Mouse (Mus musculus) forebrain, embryonic 12.5 days (tissue): ENCODE results near the gene Nol3. TPM values are rescaled to one million over a fixed set of nuclear protein-coding genes. Genes with fewer than 3 reads are reported as not detected.

ENCODE experiments used
- ATAC-seq: fragments of 200-750 bp; cut with Nextera tagmentation; 2 replicates; pipeline ENCODE4 v1.8.0; 2017; ENCODE audit warnings: moderate TSS enrichment; ENCODE audit not compliant: low FRiP score
- H3K27ac ChIP-seq: fragments of 300-500 bp; sonication (generic); 2 replicates; pipeline ENCODE4 v1.5.1; 2016; ENCODE audit warnings: mild to moderate bottlenecking
- H3K27me3 ChIP-seq: fragments of 300-500 bp; sonication (generic); 2 replicates; pipeline ENCODE4 v1.6.1; 2016; ENCODE audit warnings: mild to moderate bottlenecking
- H3K36me3 ChIP-seq: fragments of 300-500 bp; sonication (generic); replicated peaks from 2 replicates; pipeline ENCODE4 v1.6.1; 2016; ENCODE audit warnings: mild to moderate bottlenecking
- H3K4me1 ChIP-seq: fragments of 300-500 bp; sonication (generic); 2 replicates; pipeline ENCODE4 v1.6.1; 2016
- H3K4me2 ChIP-seq: fragments of 300-500 bp; sonication (generic); 2 replicates; pipeline ENCODE4 v1.6.1; 2016; ENCODE audit warnings: mild to moderate bottlenecking, moderate library complexity
- H3K4me3 ChIP-seq: fragments of 300-500 bp; sonication (generic); replicated peaks from 2 replicates; pipeline ENCODE4 v1.5.1; 2016; ENCODE audit warnings: mild to moderate bottlenecking
- H3K9ac ChIP-seq: fragments of 300-500 bp; sonication (generic); 2 replicates; pipeline ENCODE4 v1.6.1; 2016; ENCODE audit warnings: mild to moderate bottlenecking
- H3K9me3 ChIP-seq: fragments of 300-500 bp; sonication (generic); 2 replicates; pipeline ENCODE4 v1.6.1; 2016
- WGBS: fragments of 180-500 bp; shearing (Covaris S2); methylation state at CpG from one replicate; pipeline ENCODE4 v1.1.7; 2016; 5-methylcytosine and 5-hydroxymethylcytosine counted together
- polyA plus RNA-seq: library from polyadenylated mRNA; unstranded; fragments of >200 nt; fragmentation: Nextera tagmentation; extraction: Ambion mirVana; gene quantifications from 2 replicates; pipeline ENCODE4 v1.2.1, GENCODE M21; 2016

Gene Nol3
- polyA plus RNA-seq, 1 experiment from 2014 or later, result 3.3 TPM

GRCm38 (mm10) chr8:105307670-105308069 is 31.7 kb downstream of the Nol3 start:
- Histone ChIP-seq H3K9me3 (no peaks in the 10 kb centered on the region), H3K27ac (no peak overlapping the region), H3K36me3 (peaks cover 82% of the 10 kb centered on the region), H3K4me1 (peaks cover 21% of the 10 kb centered on the region), H3K27me3 (no peaks in the 10 kb centered on the region), H3K4me3 (no peak overlapping the region), H3K4me2 (no peak overlapping the region), H3K9ac (no peak overlapping the region)
- 93% methylated on average over 13 of the region's 13 CpGs for WGBS
- no peak for ATAC-seq

- no peak for ATAC-seq
- 93% methylated on average over 10 of the region's 10 CpGs for WGBS
- Histone ChIP-seq H3K36me3 (peaks cover 84% of the 10 kb centered on the region), H3K27me3 (no peaks in the 10 kb centered on the region), H3K9ac (no peak overlapping the region), H3K4me3 (no peak overlapping the region), H3K4me1 (peaks cover 21% of the 10 kb centered on the region), H3K27ac (no peak overlapping the region), H3K9me3 (no peaks in the 10 kb centered on the region), H3K4me2 (no peak overlapping the region)
Observed at GRCm38 (mm10) chr8:105308428-105308827, 32.5 kb downstream of the Nol3 start.

DNA sequence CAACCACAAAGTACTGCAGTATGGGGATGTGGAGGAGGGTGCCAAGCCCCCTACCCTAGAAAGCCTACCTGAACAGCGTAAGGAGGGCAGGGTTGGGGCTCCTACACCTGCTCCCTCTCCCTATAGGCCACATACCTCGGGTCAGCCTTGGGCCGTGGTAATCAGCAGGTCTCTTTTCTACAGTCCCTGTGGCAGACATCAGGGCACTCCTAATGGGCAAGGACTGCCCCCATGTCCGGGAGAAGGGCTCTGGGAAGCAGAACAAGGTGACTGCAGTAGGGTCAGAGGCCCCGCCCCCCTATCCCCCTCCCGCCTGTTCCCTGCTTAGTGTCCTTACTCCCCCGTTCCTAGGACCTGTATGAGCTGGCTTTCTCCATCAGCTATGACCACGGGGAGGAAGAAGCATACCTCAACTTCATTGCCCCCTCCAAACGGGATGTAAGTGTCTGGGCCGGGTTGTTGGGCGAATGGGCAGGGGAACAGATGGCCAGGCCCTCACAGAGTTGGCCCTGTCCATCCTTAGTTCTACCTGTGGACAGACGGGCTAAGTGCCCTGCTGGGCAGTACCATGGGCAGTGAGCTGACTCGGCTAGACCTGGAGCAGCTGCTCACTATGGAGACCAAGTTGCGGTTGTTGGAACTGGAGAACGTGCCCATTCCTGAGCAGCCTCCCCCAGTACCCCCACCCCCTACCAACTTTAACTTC is 33.4 kb downstream of the Nol3 start:
- Histone ChIP-seq H3K27me3 (no peaks in the 10 kb centered on the region), H3K27ac (no peak overlapping the region), H3K4me1 (peaks cover 20% of the 10 kb centered on the region), H3K4me3 (no peak overlapping the region), H3K9me3 (no peaks in the 10 kb centered on the region), H3K9ac (no peak overlapping the region), H3K36me3 (peaks cover 84% of the 10 kb centered on the region), H3K4me2 (no peak overlapping the region)
- 84% methylated on average over 15 of the region's 15 CpGs for WGBS
- no peak for ATAC-seq

- Histone ChIP-seq H3K4me3 (no peak overlapping the region), H3K4me1 (peaks cover 12% of the 10 kb centered on the region), H3K27me3 (no peaks in the 10 kb centered on the region), H3K27ac (no peak overlapping the region), H3K4me2 (no peak overlapping the region), H3K9ac (no peak overlapping the region), H3K9me3 (no peaks in the 10 kb centered on the region), H3K36me3 (peaks cover 84% of the 10 kb centered on the region)
- no peak for ATAC-seq
- WGBS, result 87% methylated on average over 8 of the region's 8 CpGs
Observed at GRCm38 (mm10) chr8:105310118-105310517, 34.2 kb downstream of the Nol3 start.

- Histone ChIP-seq H3K4me2 (no peak overlapping the region), H3K4me1 (no peaks in the 10 kb centered on the region), H3K9me3 (no peaks in the 10 kb centered on the region), H3K9ac (no peak overlapping the region), H3K27me3 (no peaks in the 10 kb centered on the region), H3K36me3 (peaks cover 84% of the 10 kb centered on the region), H3K27ac (no peak overlapping the region), H3K4me3 (no peak overlapping the region)
- 93% methylated on average over 1 of the region's 1 CpGs for WGBS
- ATAC-seq, result no peak
Observed at GRCm38 (mm10) chr8:105311718-105312117, 35.8 kb downstream of the Nol3 start.

DNA sequence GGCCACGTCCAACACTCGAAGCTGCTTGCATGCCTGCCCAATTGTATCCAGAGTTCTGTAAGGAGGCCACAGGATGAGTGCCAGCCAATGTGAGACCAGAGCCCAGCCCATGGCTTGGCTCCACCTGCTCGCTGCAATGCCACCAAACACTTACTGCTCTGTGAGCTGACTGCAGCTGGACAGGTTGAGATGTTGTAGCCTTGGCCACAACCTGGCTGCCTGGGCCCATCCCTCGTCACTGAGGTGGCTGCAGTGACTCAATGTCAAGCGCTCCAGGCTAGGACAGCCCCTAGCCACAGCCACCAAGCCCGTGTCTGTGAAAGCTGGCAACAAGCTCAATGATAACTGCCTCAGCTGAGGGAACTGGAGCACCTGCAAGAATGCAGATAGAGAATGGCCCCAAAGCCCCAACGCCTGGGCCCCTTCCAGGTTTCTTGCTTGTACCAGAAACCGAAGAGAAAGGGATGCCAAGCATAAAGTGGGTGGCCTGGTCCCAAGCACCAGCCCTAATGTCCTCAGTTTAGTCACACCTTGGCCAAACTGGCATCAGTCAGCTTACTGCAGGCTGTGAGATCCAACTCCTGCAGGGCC is 37.0 kb downstream of the Nol3 start:
- no peaks in the 10 kb centered on the region for H3K27me3 ChIP-seq
- H3K9ac ChIP-seq, result no peak overlapping the region
- H3K4me1 ChIP-seq, result no peaks in the 10 kb centered on the region
- H3K4me2 ChIP-seq, result no peak overlapping the region
- 93% methylated on average over 8 of the region's 8 CpGs for WGBS
- no peak overlapping the region for H3K4me3 ChIP-seq
- H3K27ac ChIP-seq, result no peak overlapping the region
- ATAC-seq, result no peak
- peaks cover 80% of the 10 kb centered on the region for H3K36me3 ChIP-seq
- H3K9me3 ChIP-seq, result no peaks in the 10 kb centered on the region

DNA sequence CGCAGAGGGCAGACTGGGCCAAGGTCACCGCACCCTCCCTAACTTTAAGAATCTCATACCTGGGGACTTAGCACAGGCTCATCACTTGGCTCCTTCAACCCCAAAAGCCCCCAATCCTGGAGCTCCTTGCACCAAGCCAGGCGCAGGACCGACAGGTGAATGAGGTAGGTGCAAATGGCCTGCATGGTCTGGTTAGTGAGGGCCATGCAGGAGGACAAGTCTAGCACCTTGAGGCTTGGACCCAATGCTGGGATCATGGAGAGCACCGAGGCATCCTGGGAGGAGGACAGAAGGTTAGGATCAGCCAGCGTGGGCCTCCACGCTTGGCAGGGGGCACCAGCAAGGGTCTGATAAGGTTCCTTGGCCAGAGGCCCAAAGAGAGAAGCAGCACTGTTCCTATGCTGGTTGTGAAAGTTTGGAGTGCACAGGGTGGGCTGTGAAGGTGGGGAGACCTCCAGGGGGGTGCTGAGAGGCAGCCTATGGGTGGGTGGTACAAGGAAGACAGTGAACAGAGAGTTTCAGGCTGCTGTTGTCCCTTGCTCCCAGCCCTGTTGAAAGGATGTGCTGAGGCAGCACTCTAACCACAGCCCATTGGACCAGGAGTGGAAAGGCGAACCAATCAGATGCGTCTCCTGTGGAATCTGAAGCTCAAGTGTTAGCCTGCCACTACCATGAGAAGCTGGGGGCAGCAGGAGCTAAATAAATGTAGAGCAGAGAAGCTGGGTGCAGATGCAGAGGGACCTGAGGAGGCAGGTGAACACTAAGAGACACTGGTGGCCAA is 37.9 kb downstream of the Nol3 start:
- WGBS, result 87% methylated on average over 9 of the region's 9 CpGs
- H3K9me3 ChIP-seq, result no peaks in the 10 kb centered on the region

GRCm38 (mm10) chr8:105315073-105315769 is 39.3 kb downstream of the Nol3 start:
- no peak for ATAC-seq
- Histone ChIP-seq H3K9ac (no peak overlapping the region), H3K27me3 (no peaks in the 10 kb centered on the region), H3K4me1 (no peaks in the 10 kb centered on the region), H3K27ac (no peak overlapping the region), H3K36me3 (peaks cover 71% of the 10 kb centered on the region), H3K9me3 (no peaks in the 10 kb centered on the region), H3K4me2 (no peak overlapping the region), H3K4me3 (no peak overlapping the region)
- WGBS, result 93% methylated on average over 18 of the region's 18 CpGs

More for the DNA sequence above, 37.9 kb downstream of the Nol3 start:
- no peak overlapping the region for H3K4me2 ChIP-seq
- no peak for ATAC-seq
- 0 out of 2 replicates have a peak overlapping the region, but pooled peaks have one; percentile 7 for H3K9ac ChIP-seq
- no peak overlapping the region for H3K27ac ChIP-seq
- H3K4me1 ChIP-seq, result no peaks in the 10 kb centered on the region
- H3K4me3 ChIP-seq, result no peak overlapping the region
- H3K27me3 ChIP-seq, result no peaks in the 10 kb centered on the region
- peaks cover 77% of the 10 kb centered on the region for H3K36me3 ChIP-seq

DNA sequence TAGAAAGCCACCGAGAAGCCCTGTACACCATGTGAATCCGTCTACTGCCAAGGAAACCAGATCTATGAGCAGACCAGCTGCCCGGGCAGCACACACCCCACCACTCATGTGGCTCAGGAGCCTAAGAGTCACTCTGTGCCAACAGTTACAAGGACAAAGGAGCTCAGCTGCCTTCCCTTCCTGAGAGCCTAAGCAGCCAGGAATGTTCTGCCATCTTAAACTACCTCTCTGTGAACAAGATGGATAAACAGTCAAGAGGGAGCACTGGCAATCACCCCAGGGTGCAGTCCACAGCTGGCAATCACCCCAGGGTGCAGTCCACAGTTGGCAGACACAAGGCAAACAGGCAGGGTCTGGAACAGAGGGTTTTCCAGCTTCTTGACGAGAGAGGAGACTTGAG is 42.0 kb downstream of the Nol3 start:
- Histone ChIP-seq H3K4me3 (no peak overlapping the region), H3K4me2 (no peak overlapping the region), H3K27ac (no peak overlapping the region), H3K27me3 (no peaks in the 10 kb centered on the region), H3K9me3 (no peaks in the 10 kb centered on the region), H3K36me3 (peaks cover 63% of the 10 kb centered on the region), H3K4me1 (no peaks in the 10 kb centered on the region), H3K9ac (no peak overlapping the region)
- 82% methylated on average over 4 of the region's 4 CpGs for WGBS
- ATAC-seq, result no peak

- Histone ChIP-seq H3K4me1 (no peaks in the 10 kb centered on the region), H3K27ac (no peak overlapping the region), H3K4me2 (no peak overlapping the region), H3K4me3 (no peak overlapping the region), H3K9me3 (no peaks in the 10 kb centered on the region), H3K9ac (no peak overlapping the region), H3K36me3 (peaks cover 58% of the 10 kb centered on the region), H3K27me3 (no peaks in the 10 kb centered on the region)
- WGBS, result 83% methylated on average over 11 of the region's 11 CpGs
- no peak for ATAC-seq
Observed at GRCm38 (mm10) chr8:105318662-105319190, 42.8 kb downstream of the Nol3 start.

GRCm38 (mm10) chr8:105323183-105323582 is 47.2 kb downstream of the Nol3 start:
- H3K4me1 ChIP-seq, result peaks cover 20% of the 10 kb centered on the region
- H3K27me3 ChIP-seq, result no peaks in the 10 kb centered on the region
- H3K9me3 ChIP-seq, result no peaks in the 10 kb centered on the region
- H3K4me3 ChIP-seq, result no peak overlapping the region
- H3K4me2 ChIP-seq, result no peak overlapping the region
- H3K27ac ChIP-seq, result no peak overlapping the region
- H3K36me3 ChIP-seq, result peaks cover 28% of the 10 kb centered on the region
- WGBS, result 89% methylated on average over 4 of the region's 4 CpGs
- no peak for ATAC-seq
- no peak overlapping the region for H3K9ac ChIP-seq

GRCm38 (mm10) chr8:105325641-105326093 is 49.7 kb downstream of the Nol3 start:
- H3K27ac ChIP-seq, result peak overlapping the region; percentile 83; the same call in 1 of the 2 replicates
- H3K4me3 ChIP-seq, result peak overlapping the region; percentile 79
- H3K27me3 ChIP-seq, result no peaks in the 10 kb centered on the region
- peaks cover 42% of the 10 kb centered on the region for H3K36me3 ChIP-seq
- peak; percentile 33 for ATAC-seq
- H3K9ac ChIP-seq, result peak overlapping the region; percentile 79
- H3K4me2 ChIP-seq, result peak overlapping the region; percentile 88
- no peaks in the 10 kb centered on the region for H3K9me3 ChIP-seq
- peaks cover 20% of the 10 kb centered on the region for H3K4me1 ChIP-seq
- under 1% methylated on average over 12 of the region's 12 CpGs for WGBS
